Mouse (Mus musculus) megakaryocyte, embryonic 14.5 days (primary cell): Measurements from ENCODE around the gene Babam1. TPM values are rescaled to one million over a fixed set of nuclear protein-coding genes. Genes with fewer than 3 reads are reported as not detected.

ENCODE experiments used
- H3K27me3 ChIP-seq: replicated peaks from 2 replicates; pipeline ENCODE3; 2012; ENCODE audit warnings: inconsistent platforms
- H3K36me3 ChIP-seq: replicated peaks from 2 replicates; pipeline ENCODE3; 2012; ENCODE audit warnings: low read length, inconsistent platforms, mixed read lengths
- H3K4me1 ChIP-seq: 2 replicates; pipeline ENCODE4 v1.6.1; 2012; ENCODE audit warnings: inconsistent platforms
- H3K4me3 ChIP-seq: replicated peaks from 2 replicates; pipeline ENCODE3; 2012; ENCODE audit warnings: moderate library complexity, mild to moderate bottlenecking, inconsistent platforms
- H3K9me3 ChIP-seq: 2 replicates; pipeline ENCODE4 v1.6.1; 2012; ENCODE audit warnings: inconsistent platforms
- FLI1 ChIP-seq: IDR thresholded peaks from 2 replicates; pipeline ENCODE4 v1.6.1; 2012; ENCODE audit warnings: low read length, inconsistent platforms, mixed read lengths
- GATA1 ChIP-seq: IDR thresholded peaks from 3 replicates; pipeline ENCODE4 v1.6.1; 2012; ENCODE audit warnings: mixed read lengths, low read length, inconsistent platforms, borderline replicate concordance
- polyA plus RNA-seq: library from polyadenylated mRNA; stranded (reverse); fragments of >175 nt; gene quantifications from 2 replicates; pipeline ENCODE4 v1.2.3, GENCODE M21; 2012; ENCODE audit warnings: low replicate concordance; ENCODE audit not compliant: insufficient read depth

Gene Babam1
- 62.3 and 94.3 TPM in 2 replicates for polyA plus RNA-seq

- Histone ChIP-seq H3K27me3 (peaks cover 6% of the 10 kb centered on the region), H3K36me3 (peaks cover 33% of the 10 kb centered on the region), H3K9me3 (peaks cover 5% of the 10 kb centered on the region; the same call in 1 of the 2 replicates), H3K4me1 (peaks cover 40% of the 10 kb centered on the region), H3K4me3 (peak within 1 kb of the TSS; percentile 97)
- 0 out of 2 replicates have a peak, but pooled peaks have one; percentile 8 for TF ChIP-seq FLI1
- no peak for TF ChIP-seq GATA1
Observed at GRCm38 (mm10) chr8:71396639-71397305, at the start of gene Babam1. TSS of gene Babam1 (plus strand) at chr8:71396861.

GRCm38 (mm10) chr8:71351117-71351516 is 45.5 kb upstream of the Babam1 start:
- Histone ChIP-seq H3K9me3 (no peaks in the 10 kb centered on the region), H3K4me1 (peaks cover 51% of the 10 kb centered on the region), H3K36me3 (peaks cover 100% of the 10 kb centered on the region), H3K27me3 (no peaks in the 10 kb centered on the region), H3K4me3 (peak overlapping the region; percentile 40)
- TF ChIP-seq GATA1 = no peak
- no peak for TF ChIP-seq FLI1

GRCm38 (mm10) chr8:71351520-71351919 is 45.1 kb upstream of the Babam1 start:
- peaks cover 100% of the 10 kb centered on the region for H3K36me3 ChIP-seq
- no peaks in the 10 kb centered on the region for H3K9me3 ChIP-seq
- TF ChIP-seq GATA1 = no peak
- TF ChIP-seq FLI1 = no peak
- H3K4me3 ChIP-seq = no peak overlapping the region
- no peaks in the 10 kb centered on the region for H3K27me3 ChIP-seq
- peaks cover 47% of the 10 kb centered on the region for H3K4me1 ChIP-seq

GRCm38 (mm10) chr8:71358026-71358425 is 38.6 kb upstream of the Babam1 start:
- H3K36me3 ChIP-seq = peaks cover 93% of the 10 kb centered on the region
- H3K9me3 ChIP-seq = no peaks in the 10 kb centered on the region
- peaks cover 16% of the 10 kb centered on the region for H3K4me1 ChIP-seq
- no peaks in the 10 kb centered on the region for H3K27me3 ChIP-seq
- no peak overlapping the region for H3K4me3 ChIP-seq
- TF ChIP-seq GATA1 = no peak
- no peak for TF ChIP-seq FLI1

- H3K27me3 ChIP-seq = no peaks in the 10 kb centered on the region
- H3K9me3 ChIP-seq = no peaks in the 10 kb centered on the region
- no peak for TF ChIP-seq FLI1
- no peak for TF ChIP-seq GATA1
- H3K4me3 ChIP-seq = peak within 1 kb of the TSS; percentile 92
- H3K4me1 ChIP-seq = peaks cover 65% of the 10 kb centered on the region
- H3K36me3 ChIP-seq = peaks cover 25% of the 10 kb centered on the region
Observed at GRCm38 (mm10) chr8:71366771-71367528, 29.7 kb upstream of the Babam1 start, which contains the start of gene Use1. TSS of gene Use1 (plus strand) at chr8:71366848.

- Histone ChIP-seq H3K36me3 (peaks cover 27% of the 10 kb centered on the region), H3K4me3 (peak overlapping the region; percentile 92), H3K9me3 (no peaks in the 10 kb centered on the region), H3K27me3 (no peaks in the 10 kb centered on the region), H3K4me1 (peaks cover 68% of the 10 kb centered on the region)
- TF ChIP-seq GATA1 = no peak
- no peak for TF ChIP-seq FLI1
Observed at GRCm38 (mm10) chr8:71367529-71368176, 29.0 kb upstream of the Babam1 start.

- H3K4me1 ChIP-seq = peaks cover 68% of the 10 kb centered on the region
- no peak for TF ChIP-seq GATA1
- TF ChIP-seq FLI1 = no peak
- no peaks in the 10 kb centered on the region for H3K27me3 ChIP-seq
- H3K4me3 ChIP-seq = peak overlapping the region; percentile 92
- no peaks in the 10 kb centered on the region for H3K9me3 ChIP-seq
- H3K36me3 ChIP-seq = peaks cover 29% of the 10 kb centered on the region
Observed at GRCm38 (mm10) chr8:71368366-71368765, 28.3 kb upstream of the Babam1 start.

GRCm38 (mm10) chr8:71369040-71369718 is 27.5 kb upstream of the Babam1 start:
- peak overlapping the region; percentile 92 for H3K4me3 ChIP-seq
- peaks cover 37% of the 10 kb centered on the region for H3K36me3 ChIP-seq

GRCm38 (mm10) chr8:71370711-71371235 is 25.9 kb upstream of the Babam1 start:
- Histone ChIP-seq H3K36me3 (peaks cover 53% of the 10 kb centered on the region), H3K9me3 (no peaks in the 10 kb centered on the region), H3K4me1 (peaks cover 75% of the 10 kb centered on the region), H3K4me3 (peak overlapping the region; percentile 97), H3K27me3 (peaks cover 2% of the 10 kb centered on the region)
- no peak for TF ChIP-seq FLI1

More at GRCm38 (mm10) chr8:71369040-71369718, 27.5 kb upstream of the Babam1 start:
- H3K4me1 ChIP-seq = peaks cover 64% of the 10 kb centered on the region
- TF ChIP-seq FLI1 (no peak), GATA1 (no peak)
- no peaks in the 10 kb centered on the region for H3K9me3 ChIP-seq
- no peaks in the 10 kb centered on the region for H3K27me3 ChIP-seq
